Mouse (Mus musculus): ENCODE measurements at regions not wholly inside any gene's neighbourhood (a gene's known extent, or its start where the extent isn't known, plus 50 kb on each side); places are given as distances from the start of the nearest gene placed in this dataset.

DNA sequence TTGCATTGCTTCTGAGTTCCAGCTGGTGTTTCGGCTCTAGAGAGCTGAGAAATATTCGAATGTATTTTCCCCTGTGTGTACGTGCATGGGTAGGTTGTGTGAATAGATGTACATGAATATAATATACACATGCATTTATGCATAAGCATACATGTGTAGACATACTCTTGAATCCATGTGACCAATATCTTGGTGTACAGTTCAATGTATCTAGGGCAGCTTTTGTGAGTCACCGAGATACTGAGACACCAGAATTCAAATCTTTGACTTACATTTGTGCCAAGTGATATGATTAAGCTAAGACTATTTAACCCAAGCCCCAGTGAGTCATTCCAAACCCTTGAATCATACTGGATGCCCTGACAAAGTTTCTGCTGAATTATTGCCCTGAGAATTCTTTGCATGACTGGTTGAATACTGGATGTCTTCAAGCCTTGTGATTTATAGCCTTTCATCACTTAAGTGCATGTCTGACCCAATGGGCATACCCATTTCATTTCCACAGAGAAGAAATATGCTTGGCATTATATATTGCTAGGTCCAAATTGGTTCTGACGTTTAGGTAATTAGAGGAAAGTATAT lies 103.3 kb upstream of the Tsc22d2 start:
- no peak for TF ChIP-seq GATA1 (IDR thresholded peaks at IDR 0.05; ENCODE audit: low read length)
- TF ChIP-seq TAL1 (IDR thresholded peaks at IDR 0.05; ENCODE audit: low read length): no peak

Data from erythroblast, embryonic 14.5 days (primary cell).